ENCODE assay signal across 9 mouse cellular contexts in genomic region chr4:133451536-133451935, GRCm38 (mm10). TPM values are rescaled to one million over a fixed set of nuclear protein-coding genes. Genes with fewer than 3 reads are reported as not detected.
DNase-seq lines count a peak whose midpoint lies in the region; ATAC-seq and TF ChIP-seq lines count a peak whose summit lies in the region.
"Had no signal": no experiment of that assay in that cellular context is flagged by ENCODE, and none has a peak within 500 bp of the region (broad histone marks: within the 10 kb centered on the region; RNA-seq: fewer than 3 reads in every experiment).

No protein-coding gene starts in this region.

- no peak for ATAC-seq in kidney, embryonic 14.5 days (ENCODE audit: low FRiP score, low TSS enrichment)
- ATAC-seq in erythroblast, adult 5-6 weeks (replicated peaks; ENCODE audit: low FRiP score, poor library complexity, severe bottlenecking), result peak; percentile 69
- no peak for ATAC-seq in hindbrain, postnatal 0 days
- no peak for ATAC-seq in neural tube, embryonic 11.5 days (ENCODE audit: insufficient read depth, low FRiP score, low TSS enrichment)

- H3K27ac ChIP-seq in kidney, embryonic 14.5 days (ENCODE audit: low read depth, low read length), result no peak overlapping the region
- H3K27ac ChIP-seq in bone marrow, adult 2 months (ENCODE audit: control insufficient read depth, insufficient read depth, low read depth, low read length, poor library complexity), result no peak overlapping the region
- no peak overlapping the region for H3K27ac ChIP-seq in hindbrain, postnatal 0 days
- no peak overlapping the region for H3K27ac ChIP-seq in neural tube, embryonic 11.5 days (ENCODE audit: low read depth, low read length)
- H3K27ac ChIP-seq: embryonic facial prominence, embryonic 13.5 days had no signal

- intact Hi-C loops in left cerebral cortex, postnatal 36 days (cut with DNase I), result loop anchor here (5.0 kb wide), 1 partner anchor 144 kb away; no protein-coding TSS in a partner anchor

- peak; percentile 96 for TF ChIP-seq CTCF in bone marrow, adult 2 months (IDR thresholded peaks at IDR 0.05; ENCODE audit: control insufficient read depth, insufficient read depth, low read length)
- TF ChIP-seq CTCF in hindbrain, postnatal 0 days (IDR thresholded peaks at IDR 0.05; ENCODE audit: low read depth), result peak; percentile 97

- no peak overlapping the region for H3K4me3 ChIP-seq in kidney, embryonic 14.5 days (ENCODE audit: low read length)
- no peak overlapping the region for H3K4me3 ChIP-seq in bone marrow, adult 2 months (replicated peaks; ENCODE audit: control insufficient read depth, low read depth, low read length)
- H3K4me3 ChIP-seq in hindbrain, postnatal 0 days (ENCODE audit: low read length), result no peak overlapping the region
- H3K4me3 ChIP-seq in neural tube, embryonic 11.5 days (ENCODE audit: low read depth, low read length), result no peak overlapping the region
- H3K4me3 ChIP-seq: embryonic facial prominence, embryonic 13.5 days had no signal

- no peak overlapping the region for H3K4me2 ChIP-seq in kidney, embryonic 14.5 days (replicated peaks; ENCODE audit: low read depth, low read length)
- no peak overlapping the region for H3K4me2 ChIP-seq in hindbrain, postnatal 0 days (ENCODE audit: low read depth, low read length)
- no peak overlapping the region for H3K4me2 ChIP-seq in neural tube, embryonic 11.5 days (ENCODE audit: low read depth)
- H3K4me2 ChIP-seq: embryonic facial prominence, embryonic 13.5 days had no signal

- no peaks in the 10 kb centered on the region for H3K9me3 ChIP-seq in kidney, embryonic 14.5 days (ENCODE audit: control insufficient read depth, low read length)
- no peaks in the 10 kb centered on the region for H3K9me3 ChIP-seq in hindbrain, postnatal 0 days (ENCODE audit: low read length)
- H3K9me3 ChIP-seq in neural tube, embryonic 11.5 days (ENCODE audit: control insufficient read depth, low read length), result no peaks in the 10 kb centered on the region
- H3K9me3 ChIP-seq: embryonic facial prominence, embryonic 13.5 days had no signal

- no peaks in the 10 kb centered on the region for H3K27me3 ChIP-seq in kidney, embryonic 14.5 days (ENCODE audit: control insufficient read depth, insufficient read depth, low read length)
- H3K27me3 ChIP-seq in hindbrain, postnatal 0 days (ENCODE audit: insufficient read depth, low read length), result no peaks in the 10 kb centered on the region
- no peaks in the 10 kb centered on the region for H3K27me3 ChIP-seq in neural tube, embryonic 11.5 days (ENCODE audit: control insufficient read depth, insufficient read depth, low read length)
- H3K27me3 ChIP-seq: embryonic facial prominence, embryonic 13.5 days had no signal

- 9% methylated on average over 10 of the region's 10 CpGs for WGBS in kidney, embryonic 14.5 days
- WGBS in bone marrow, adult 2 months, result 7% methylated on average over 10 of the region's 10 CpGs
- 8% methylated on average over 10 of the region's 10 CpGs for WGBS in hindbrain, postnatal 0 days
- 16% methylated on average over 10 of the region's 10 CpGs for WGBS in neural tube, embryonic 11.5 days

- H3K36me3 ChIP-seq in kidney, embryonic 14.5 days (ENCODE audit: control insufficient read depth, insufficient read depth, low read length), result no peaks in the 10 kb centered on the region
- no peaks in the 10 kb centered on the region for H3K36me3 ChIP-seq in hindbrain, postnatal 0 days (ENCODE audit: insufficient read depth, low read length)
- no peaks in the 10 kb centered on the region for H3K36me3 ChIP-seq in neural tube, embryonic 11.5 days (ENCODE audit: control insufficient read depth, insufficient read depth, low read length)
- H3K36me3 ChIP-seq: embryonic facial prominence, embryonic 13.5 days had no signal

- peak; percentile 49 for DNase-seq in kidney, adult 11 months
- peak; percentile 87 for DNase-seq in hindbrain, postnatal 0 days (ENCODE audit: low spot score)
- peak; percentile 71 to 84 for DNase-seq in left cerebral cortex, postnatal 36 days (ENCODE audit: low spot score in 2 of 2)
- DNase-seq in neural tube, embryonic 11.5 days (ENCODE audit: low spot score), result peak; percentile 83
- DNase-seq in thymus, adult 18-20 months, result peak; percentile 41 to 51

- 0 out of 2 replicates have a peak, but pooled peaks cover 3% of the 10 kb centered on the region for H3K4me1 ChIP-seq in kidney, embryonic 14.5 days (ENCODE audit: control insufficient read depth, insufficient read depth, low read length)
- no peaks in the 10 kb centered on the region; the same call in 1 of the 2 replicates for H3K4me1 ChIP-seq in bone marrow, adult 2 months (ENCODE audit: control insufficient read depth, insufficient read depth, low read length)
- H3K4me1 ChIP-seq in hindbrain, postnatal 0 days (ENCODE audit: insufficient read depth, low read length), result no peaks in the 10 kb centered on the region
- H3K4me1 ChIP-seq in neural tube, embryonic 11.5 days (ENCODE audit: control insufficient read depth, insufficient read depth, low read length), result no peaks in the 10 kb centered on the region; the same call in 1 of the 2 replicates

- TF ChIP-seq POLR2A in bone marrow, adult 2 months (IDR thresholded peaks at IDR 0.05; ENCODE audit: borderline replicate concordance, control insufficient read depth, low read depth, low read length), result no peak

- no peak overlapping the region for H3K9ac ChIP-seq in kidney, embryonic 14.5 days (ENCODE audit: low read depth, low read length)
- H3K9ac ChIP-seq in hindbrain, postnatal 0 days (replicated peaks; ENCODE audit: low read length), result no peak overlapping the region
- no peak overlapping the region for H3K9ac ChIP-seq in neural tube, embryonic 11.5 days (ENCODE audit: low read length)
- H3K9ac ChIP-seq: embryonic facial prominence, embryonic 13.5 days had no signal

RNA-seq across cellular contexts. Expression of gene Tent5b, which starts 28.4 kb away (rescaled TPM):
- polyA plus RNA-seq in kidney, embryonic 14.5 days (2014; fragmentation: Nextera tagmentation; extraction: Ambion mirVana), result 0.35 and 0.94 TPM in 2 replicates
- polyA plus RNA-seq in bone marrow, adult 2 months (2011; ENCODE audit: insufficient read depth, insufficient read length, low replicate concordance, missing spikeins), result not detected in 2 replicates
- not detected in 2 replicates for total RNA-seq in erythroblast, adult 5-6 weeks (2015; ENCODE audit: low replicate concordance)
- not detected in 2 replicates for total RNA-seq in erythroblast, adult 5-6 weeks (2017; ENCODE audit: low replicate concordance)
- 1.3 and 3.6 TPM in 2 replicates for total RNA-seq in hindbrain, postnatal 0 days (2014; rRNA removed)
- 0.49 and 0.55 TPM in 2 replicates for polyA plus RNA-seq in hindbrain, postnatal 0 days (2015; fragmentation: Nextera tagmentation; extraction: Ambion mirVana)
- not detected for total RNA-seq in left cerebral cortex, postnatal 36 days (2021)
- polyA plus RNA-seq in neural tube, embryonic 11.5 days (2014; fragmentation: Nextera tagmentation; extraction: Ambion mirVana), result 0.20 and 0.38 TPM in 2 replicates

RNA-seq across cellular contexts. Expression of gene Trnp1, which starts 46.8 kb away (rescaled TPM):
- 1.4 and 1.6 TPM in 2 replicates for polyA plus RNA-seq in kidney, embryonic 14.5 days (2014; fragmentation: Nextera tagmentation; extraction: Ambion mirVana)
- 3.9 TPM in 1 of 2 replicates, not detected in the other for polyA plus RNA-seq in bone marrow, adult 2 months (2011; ENCODE audit: insufficient read depth, insufficient read length, low replicate concordance, missing spikeins)
- total RNA-seq in erythroblast, adult 5-6 weeks (2015; ENCODE audit: low replicate concordance), result not detected in 2 replicates
- total RNA-seq in erythroblast, adult 5-6 weeks (2017; ENCODE audit: low replicate concordance), result not detected in 2 replicates
- 48.1 and 54.5 TPM in 2 replicates for total RNA-seq in hindbrain, postnatal 0 days (2014; rRNA removed)
- 20.9 and 22.0 TPM in 2 replicates for polyA plus RNA-seq in hindbrain, postnatal 0 days (2015; fragmentation: Nextera tagmentation; extraction: Ambion mirVana)
- 100 to 1,000 TPM; 168 to 210 TPM for total RNA-seq in left cerebral cortex, postnatal 36 days (2021)
- polyA plus RNA-seq in neural tube, embryonic 11.5 days (2014; fragmentation: Nextera tagmentation; extraction: Ambion mirVana), result 2.0 and 2.7 TPM in 2 replicates
